Mouse (Mus musculus): ENCODE results near the gene Pdlim5.

- TF ChIP-seq ZNF384 (IDR thresholded peaks at IDR 0.05; ENCODE audit: low read depth, low read length) (no peak), HCFC1 (IDR thresholded peaks at IDR 0.05; ENCODE audit: borderline replicate concordance, insufficient read depth, low read length) (no peak), ZC3H11A (IDR thresholded peaks at IDR 0.05; ENCODE audit: borderline replicate concordance, low read depth, low read length) (no peak)
Measured at GRCm38 (mm10) chr3:142372465-142373147, 22.9 kb downstream of the Pdlim5 start.
